Mouse (Mus musculus): ENCODE results near the gene Olfr1457. TPM values are rescaled to one million over a fixed set of nuclear protein-coding genes. Genes with fewer than 3 reads are reported as not detected.

The Olfr1457 gene
- not detected in 2 replicates for polyA plus RNA-seq (2012; ENCODE audit: insufficient read depth, insufficient read length, missing spikeins)

- H3K4me3 ChIP-seq (ENCODE audit: insufficient read depth, low read length), result no peak within 1 kb of the TSS
- peaks cover 3% of the 10 kb centered on the region; the same call in 1 of the 2 replicates for H3K4me1 ChIP-seq (ENCODE audit: control insufficient read depth, insufficient read depth, low read length)
- TF ChIP-seq CTCF (IDR thresholded peaks at IDR 0.05; ENCODE audit: low read depth, low read length) (no peak), POLR2A (IDR thresholded peaks at IDR 0.05; ENCODE audit: borderline replicate concordance, low read depth, low read length) (no peak)
- no peak within 1 kb of the TSS for H3K27ac ChIP-seq (ENCODE audit: insufficient read depth, low read depth, low read length)
Measured at GRCm38 (mm10) chr19:13097791-13098190, at the start of gene Olfr1457. Olfr1457 (minus strand) TSS chr19:13097891.

- TF ChIP-seq CTCF (IDR thresholded peaks at IDR 0.05; ENCODE audit: low read depth, low read length) (no peak), POLR2A (IDR thresholded peaks at IDR 0.05; ENCODE audit: borderline replicate concordance, low read depth, low read length) (no peak)
- no peak within 1 kb of the TSS for H3K27ac ChIP-seq (ENCODE audit: insufficient read depth, low read depth, low read length)
- no peak within 1 kb of the TSS for H3K4me3 ChIP-seq (ENCODE audit: insufficient read depth, low read length)
- H3K4me1 ChIP-seq (ENCODE audit: control insufficient read depth, insufficient read depth, low read length), result peaks cover 2% of the 10 kb centered on the region; the same call in 1 of the 2 replicates
Measured at GRCm38 (mm10) chr19:13106675-13107074, 9.0 kb upstream of the Olfr1457 start, which contains the start of gene Olfr1458. Olfr1458 (minus strand) TSS chr19:13106775.

- H3K27ac ChIP-seq (ENCODE audit: insufficient read depth, low read depth, low read length), result no peak overlapping the region
- peaks cover 3% of the 10 kb centered on the region; the same call in 1 of the 2 replicates for H3K4me1 ChIP-seq (ENCODE audit: control insufficient read depth, insufficient read depth, low read length)
- H3K4me3 ChIP-seq (ENCODE audit: insufficient read depth, low read length), result no peak overlapping the region
- no peak for TF ChIP-seq POLR2A (IDR thresholded peaks at IDR 0.05; ENCODE audit: borderline replicate concordance, low read depth, low read length)
- TF ChIP-seq CTCF (IDR thresholded peaks at IDR 0.05; ENCODE audit: low read depth, low read length), result no peak
Measured at GRCm38 (mm10) chr19:13093908-13094307, 3.8 kb downstream of the Olfr1457 start.

- no peak within 1 kb of the TSS for H3K4me3 ChIP-seq (ENCODE audit: insufficient read depth, low read length)
- no peaks in the 10 kb centered on the region for H3K4me1 ChIP-seq (ENCODE audit: control insufficient read depth, insufficient read depth, low read length)
- TF ChIP-seq POLR2A (IDR thresholded peaks at IDR 0.05; ENCODE audit: borderline replicate concordance, low read depth, low read length) (no peak), CTCF (IDR thresholded peaks at IDR 0.05; ENCODE audit: low read depth, low read length) (no peak)
- H3K27ac ChIP-seq (ENCODE audit: insufficient read depth, low read depth, low read length), result no peak within 1 kb of the TSS
Measured at GRCm38 (mm10) chr19:13060310-13060709, 37.4 kb downstream of the Olfr1457 start, which contains the start of gene Olfr1454. Olfr1454 (plus strand) TSS chr19:13060610.

Other genes starting within 250 kb of the Olfr1457 start
- gene Olfr1444, start 240.6 kb downstream of the Olfr1457 start, polyA plus RNA-seq (2012; ENCODE audit: insufficient read depth, insufficient read length, missing spikeins), result 0.72 TPM in 1 of 2 replicates, not detected in the other
- gene Olfr1445, start 214.0 kb downstream of the Olfr1457 start, polyA plus RNA-seq (2012; ENCODE audit: insufficient read depth, insufficient read length, missing spikeins), result not detected in 2 replicates
- not detected in 2 replicates for gene Olfr1446, start 204.4 kb downstream of the Olfr1457 start, polyA plus RNA-seq (2012; ENCODE audit: insufficient read depth, insufficient read length, missing spikeins)
- gene Olfr1447, start 194.1 kb downstream of the Olfr1457 start, polyA plus RNA-seq (2012; ENCODE audit: insufficient read depth, insufficient read length, missing spikeins), result not detected in 2 replicates
- gene Olfr1448, start 173.5 kb downstream of the Olfr1457 start, polyA plus RNA-seq (2012; ENCODE audit: insufficient read depth, insufficient read length, missing spikeins), result not detected in 2 replicates
- not detected in 2 replicates for gene Olfr1449, start 167.1 kb downstream of the Olfr1457 start, polyA plus RNA-seq (2012; ENCODE audit: insufficient read depth, insufficient read length, missing spikeins)
- gene Olfr1450, start 147.6 kb downstream of the Olfr1457 start, polyA plus RNA-seq (2012; ENCODE audit: insufficient read depth, insufficient read length, missing spikeins), result not detected in 2 replicates
- gene Olfr1451, start 102.9 kb downstream of the Olfr1457 start, polyA plus RNA-seq (2012; ENCODE audit: insufficient read depth, insufficient read length, missing spikeins), result not detected in 2 replicates
- not detected in 2 replicates for gene Olfr1453, start 69.6 kb downstream of the Olfr1457 start, polyA plus RNA-seq (2012; ENCODE audit: insufficient read depth, insufficient read length, missing spikeins)
- not detected in 2 replicates for gene Olfr1454, start 37.3 kb downstream of the Olfr1457 start, polyA plus RNA-seq (2012; ENCODE audit: insufficient read depth, insufficient read length, missing spikeins)
- gene Olfr1458, start 8.9 kb upstream of the Olfr1457 start, polyA plus RNA-seq (2012; ENCODE audit: insufficient read depth, insufficient read length, missing spikeins), result not detected in 2 replicates
- gene Olfr1459, start 51.7 kb upstream of the Olfr1457 start, polyA plus RNA-seq (2012; ENCODE audit: insufficient read depth, insufficient read length, missing spikeins), result 0.11 TPM in 1 of 2 replicates, not detected in the other
- not detected in 2 replicates for gene Olfr1461, start 65.1 kb upstream of the Olfr1457 start, polyA plus RNA-seq (2012; ENCODE audit: insufficient read depth, insufficient read length, missing spikeins)
- gene Olfr1462, start 87.8 kb upstream of the Olfr1457 start, polyA plus RNA-seq (2012; ENCODE audit: insufficient read depth, insufficient read length, missing spikeins), result not detected in 2 replicates
- gene Olfr1463, start 133.4 kb upstream of the Olfr1457 start, polyA plus RNA-seq (2012; ENCODE audit: insufficient read depth, insufficient read length, missing spikeins), result not detected in 2 replicates
- not detected in 2 replicates for gene Olfr1465, start 217.7 kb upstream of the Olfr1457 start, polyA plus RNA-seq (2012; ENCODE audit: insufficient read depth, insufficient read length, missing spikeins)
- gene Olfr1466, start 241.0 kb upstream of the Olfr1457 start, polyA plus RNA-seq (2012; ENCODE audit: insufficient read depth, insufficient read length, missing spikeins), result not detected in 2 replicates

All from bone marrow macrophage, adult 2 months (primary cell).